Mouse (Mus musculus) heart, postnatal 4 days (tissue): Measurements from ENCODE around the gene Spryd3. TPM values are rescaled to one million over a fixed set of nuclear protein-coding genes. Genes with fewer than 3 reads are reported as not detected.

ENCODE experiments used
- DNase-seq: peaks from one replicate; pipeline ENCODE4 v3.0.0; 2021
- total RNA-seq, 2 experiments: library from RNA; stranded (reverse); gene quantifications; 2 replicates each; pipeline ENCODE4 v1.2.3; 2021

Spryd3 gene
- total RNA-seq, 2 experiments from 2014 or later, result 19.9 to 22.6 TPM

DNA sequence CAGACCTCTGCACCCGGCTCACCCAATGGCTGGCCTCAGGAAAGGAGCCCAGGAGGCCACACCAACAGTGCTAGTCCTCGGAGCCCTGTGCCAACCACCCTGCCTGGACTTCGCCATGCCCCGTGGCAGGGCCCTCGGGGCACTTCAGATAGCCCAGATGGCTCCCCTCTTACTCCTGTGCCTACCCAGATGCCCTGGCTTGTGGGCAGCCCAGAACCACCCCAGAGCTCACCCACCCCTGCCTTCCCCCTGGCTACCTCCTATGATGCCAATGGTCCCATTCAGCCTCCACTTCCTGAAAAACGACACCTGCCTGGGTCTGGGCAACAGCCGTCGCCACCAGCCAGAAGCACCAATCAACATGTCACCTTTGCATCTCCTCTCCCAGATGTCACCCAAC lies 23.2 kb downstream of the Spryd3 start:
- peak; percentile 19 for DNase-seq

DNA sequence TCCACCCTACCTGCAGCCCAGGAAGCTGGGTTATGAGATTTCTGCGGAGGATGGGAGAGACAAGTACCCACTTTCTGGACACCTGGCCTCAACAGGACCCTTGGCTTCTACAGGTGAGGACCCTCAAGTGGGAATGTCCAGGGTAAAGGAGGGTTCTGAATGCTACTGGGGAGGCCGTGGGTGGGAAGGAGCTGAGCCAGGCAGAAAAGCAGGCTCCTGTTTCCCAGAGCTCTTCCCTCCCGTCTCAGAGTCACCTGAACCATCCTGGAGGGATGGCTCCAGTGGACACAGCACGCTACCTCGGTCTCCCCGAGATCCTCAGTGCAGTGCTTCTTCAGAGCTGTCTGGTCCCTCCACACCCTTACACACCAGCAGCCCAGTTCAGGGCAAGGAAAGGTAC lies 23.9 kb downstream of the Spryd3 start:
- no peak for DNase-seq

DNA sequence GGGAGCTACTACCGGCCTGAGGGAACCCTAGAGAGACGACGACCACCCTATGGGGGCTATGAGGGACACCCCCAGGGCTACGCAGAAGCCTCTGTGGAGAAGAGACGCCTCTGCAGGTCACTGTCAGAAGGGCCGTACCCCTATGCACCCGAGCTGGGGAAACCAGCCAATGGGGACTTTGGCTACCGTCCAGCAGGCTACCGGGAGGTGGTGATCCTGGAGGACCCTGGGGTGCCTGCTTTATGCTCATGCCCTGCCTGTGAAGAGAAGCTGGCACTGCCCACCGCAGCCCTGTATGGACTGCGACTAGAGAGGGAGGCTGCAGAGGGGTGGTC lies 24.6 kb downstream of the Spryd3 start:
- peak; percentile 39 for DNase-seq

DNA sequence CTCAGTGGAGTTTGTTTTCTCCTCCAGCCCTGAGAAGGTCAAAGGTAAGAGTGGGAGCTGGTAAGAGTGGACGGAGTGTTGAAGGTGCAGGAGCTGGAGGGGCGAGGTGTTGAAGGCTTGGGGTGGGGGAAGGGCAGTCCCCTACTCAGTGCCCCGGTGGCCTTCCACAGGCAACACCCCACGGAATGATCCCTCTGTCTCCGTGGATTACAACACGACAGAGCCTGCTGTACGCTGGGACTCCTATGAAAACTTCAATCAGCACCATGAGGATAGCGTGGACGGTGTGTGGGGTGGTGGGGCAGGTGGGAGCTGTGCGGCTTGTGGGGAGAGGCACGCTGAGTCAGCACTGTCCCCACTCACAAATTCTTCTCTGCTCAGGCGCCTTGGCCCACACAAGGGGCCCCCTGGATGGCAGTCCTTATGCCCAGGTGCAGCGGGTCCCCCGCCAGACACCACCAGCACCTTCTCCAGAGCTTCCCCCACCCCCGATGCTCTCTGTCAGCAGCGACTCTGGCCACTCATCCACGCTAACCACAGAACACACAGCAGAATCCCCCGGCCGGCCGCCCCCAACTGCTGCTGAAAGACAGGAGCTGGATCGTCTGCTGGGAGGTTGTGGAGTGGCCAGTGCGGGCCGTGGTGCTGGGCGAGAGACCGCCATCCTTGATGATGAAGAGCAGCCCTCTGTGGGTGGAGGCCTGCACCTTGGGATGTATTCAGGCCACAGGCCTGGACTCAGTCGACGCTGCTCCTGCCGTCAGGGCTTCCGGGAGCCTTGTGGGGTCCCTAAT lies 25.1 kb downstream of the Spryd3 start:
- peak; percentile 17 for DNase-seq

DNA sequence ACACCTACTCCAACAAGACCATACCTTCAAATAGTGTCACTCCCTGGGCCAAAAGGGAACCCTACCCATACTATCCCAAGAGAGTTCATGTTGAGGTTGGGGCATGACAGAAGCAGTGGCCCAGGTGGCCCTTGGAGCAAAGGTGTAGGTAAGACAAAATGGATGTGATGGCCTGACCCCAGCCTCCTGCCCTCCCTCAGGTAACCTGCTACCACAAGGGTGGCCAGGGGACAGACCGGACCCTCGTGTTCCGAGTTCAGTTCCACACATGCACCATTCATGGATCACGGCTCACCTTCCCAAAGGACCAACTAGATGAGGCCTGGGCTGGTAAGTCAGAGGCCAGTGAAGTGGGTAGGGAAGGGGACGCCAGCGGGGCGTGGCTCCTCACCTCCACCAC lies 25.8 kb downstream of the Spryd3 start:
- no peak for DNase-seq

DNA sequence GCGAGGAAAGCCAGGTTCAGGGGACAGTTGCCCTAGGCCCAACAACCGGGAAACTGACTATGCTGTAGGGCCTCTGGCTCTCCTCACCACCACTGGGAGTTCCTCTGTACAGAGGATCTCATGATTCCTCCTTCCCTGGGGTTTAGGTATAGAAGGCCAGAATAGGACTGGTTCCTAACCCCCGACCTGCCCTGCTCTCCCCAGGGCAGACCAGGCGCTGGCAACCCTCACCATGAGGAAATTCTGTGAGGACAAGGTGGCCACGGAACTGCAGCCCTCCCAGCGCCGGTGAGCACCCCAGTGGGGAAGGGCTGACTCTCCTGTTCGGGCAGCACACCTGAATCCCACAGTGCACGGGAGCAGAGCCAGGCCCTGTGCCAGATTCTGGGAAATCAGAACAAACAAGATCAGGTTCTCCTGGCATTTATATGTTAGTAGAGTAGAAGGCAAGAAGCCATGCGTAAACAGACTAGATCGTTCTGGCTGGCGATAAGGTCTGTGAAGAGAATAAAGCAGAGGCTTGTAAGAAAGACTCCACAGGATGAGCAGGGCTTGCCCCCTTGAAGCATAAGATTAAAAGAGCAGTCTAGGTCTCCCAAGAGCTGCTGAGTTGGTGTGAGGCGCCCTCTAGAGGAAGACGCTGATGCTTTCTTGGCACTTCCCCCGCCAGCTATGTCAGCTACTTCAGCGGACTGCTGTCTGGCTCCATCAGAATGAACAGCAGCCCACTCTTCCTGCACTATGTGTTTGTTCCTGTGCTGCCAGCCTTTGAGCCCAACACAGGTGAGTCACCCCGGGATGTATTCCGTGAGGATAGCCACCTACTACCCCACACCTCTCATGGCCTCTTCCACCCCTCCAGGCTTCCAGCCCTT lies 27.1 kb downstream of the Spryd3 start:
- peak; percentile 90 for DNase-seq

GRCm38 (mm10) chr15:102107689-102108573 lies 28.1 kb downstream of the Spryd3 start:
- peak; percentile 80 for DNase-seq

- DNase-seq, result peak; percentile 15
These were observed 29.1 kb downstream of the Spryd3 start for GRCm38 (mm10) chr15:102106754-102107456.

- DNase-seq, result peak; percentile 55
These were observed 30.0 kb downstream of the Spryd3 start for GRCm38 (mm10) chr15:102105764-102106730.

DNA sequence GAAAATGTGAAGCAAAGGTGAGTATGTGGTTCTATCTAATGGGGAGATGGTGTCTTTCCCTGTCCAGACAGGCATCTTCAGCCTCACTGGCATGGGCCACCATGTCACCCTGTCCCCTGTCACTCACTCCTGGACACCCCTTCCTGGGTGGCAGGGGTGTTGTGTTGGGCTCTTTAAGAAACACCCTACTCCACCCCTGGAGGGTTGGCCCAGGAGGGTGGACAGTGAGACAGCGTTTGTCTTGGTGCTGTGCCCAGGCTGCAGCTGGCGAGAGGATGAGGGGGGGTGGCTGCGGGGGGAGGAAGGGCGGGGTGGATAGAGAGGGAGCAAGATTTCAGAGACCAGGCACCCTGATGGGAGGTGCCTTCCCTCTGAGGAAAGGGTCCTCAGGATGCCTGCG lies 30.7 kb downstream of the Spryd3 start:
- peak; percentile 85 for DNase-seq

GRCm38 (mm10) chr15:102103947-102104555 lies 32.0 kb downstream of the Spryd3 start:
- peak; percentile 84 for DNase-seq

DNA sequence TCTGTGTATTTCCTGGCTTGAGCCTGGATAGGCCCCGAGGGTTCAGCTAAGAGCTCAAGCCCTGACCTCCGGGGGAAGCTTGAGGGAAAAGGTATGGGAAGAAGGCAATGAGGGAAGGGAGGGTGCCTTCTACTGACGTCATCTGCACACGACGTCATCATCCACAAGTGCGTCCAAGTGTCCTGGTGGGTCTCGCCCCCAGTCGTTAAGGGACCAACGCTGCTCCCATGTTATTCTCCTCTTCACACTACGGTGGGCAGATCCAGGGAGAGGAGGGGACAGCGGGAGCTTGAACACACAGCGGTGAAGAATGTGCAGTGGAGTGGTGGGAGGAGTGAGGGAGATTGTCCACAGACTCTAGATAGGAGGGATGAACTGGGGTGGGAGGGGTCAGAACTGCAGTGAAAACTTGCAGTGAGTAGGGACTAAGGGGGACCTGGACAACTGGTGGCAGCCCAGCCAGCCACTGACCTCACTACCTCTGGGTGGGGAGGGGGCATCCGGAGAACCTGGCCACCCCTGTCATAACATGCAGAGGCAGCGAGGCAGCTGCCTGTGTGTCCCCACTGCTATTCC lies 32.6 kb downstream of the Spryd3 start:
- peak; percentile 75 for DNase-seq

GRCm38 (mm10) chr15:102102548-102103121 lies 33.4 kb downstream of the Spryd3 start:
- peak; percentile 82 for DNase-seq

DNA sequence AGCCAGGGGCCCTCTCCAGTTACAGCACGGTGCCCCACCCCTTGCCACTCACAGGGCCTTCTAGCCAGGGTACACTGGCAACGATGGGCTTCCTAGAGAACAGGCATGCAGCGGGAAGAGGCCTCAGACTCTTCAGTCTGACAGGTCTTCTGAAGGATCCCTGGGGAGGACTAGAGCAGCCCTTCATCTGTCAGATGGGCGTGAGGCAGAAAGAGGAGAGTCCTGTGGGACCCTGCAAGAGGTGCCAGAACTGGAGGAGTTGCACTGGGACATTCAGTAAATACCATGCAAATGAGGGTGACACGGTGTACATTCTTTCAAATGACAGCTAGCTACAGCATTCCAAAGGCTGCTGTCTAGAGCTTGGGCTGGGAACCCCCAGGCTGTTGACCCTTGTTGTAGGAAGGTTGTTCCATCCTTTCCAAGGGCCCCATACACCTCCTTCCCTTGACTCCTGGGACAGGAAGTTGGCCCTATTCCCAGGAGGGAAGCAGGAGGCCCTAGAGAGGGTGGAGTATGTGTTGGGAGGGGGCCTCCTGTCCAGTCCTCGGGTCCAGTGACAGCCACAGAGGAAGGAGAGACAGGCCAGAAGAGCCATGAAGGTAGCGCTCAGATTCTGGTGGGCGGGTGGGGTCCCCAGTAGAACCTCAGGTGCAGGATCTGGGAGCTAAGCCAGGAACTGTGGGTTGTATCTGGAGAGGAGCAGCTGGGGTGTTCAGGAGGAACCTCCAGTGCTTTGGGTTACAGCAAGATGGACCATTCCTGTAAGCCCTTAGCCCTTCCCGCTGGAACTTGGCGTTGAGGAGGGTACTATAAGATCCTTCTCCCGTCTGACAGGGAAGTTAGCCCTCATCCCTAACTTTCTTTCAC lies 34.1 kb downstream of the Spryd3 start:
- DNase-seq, result peak; percentile 81

DNA sequence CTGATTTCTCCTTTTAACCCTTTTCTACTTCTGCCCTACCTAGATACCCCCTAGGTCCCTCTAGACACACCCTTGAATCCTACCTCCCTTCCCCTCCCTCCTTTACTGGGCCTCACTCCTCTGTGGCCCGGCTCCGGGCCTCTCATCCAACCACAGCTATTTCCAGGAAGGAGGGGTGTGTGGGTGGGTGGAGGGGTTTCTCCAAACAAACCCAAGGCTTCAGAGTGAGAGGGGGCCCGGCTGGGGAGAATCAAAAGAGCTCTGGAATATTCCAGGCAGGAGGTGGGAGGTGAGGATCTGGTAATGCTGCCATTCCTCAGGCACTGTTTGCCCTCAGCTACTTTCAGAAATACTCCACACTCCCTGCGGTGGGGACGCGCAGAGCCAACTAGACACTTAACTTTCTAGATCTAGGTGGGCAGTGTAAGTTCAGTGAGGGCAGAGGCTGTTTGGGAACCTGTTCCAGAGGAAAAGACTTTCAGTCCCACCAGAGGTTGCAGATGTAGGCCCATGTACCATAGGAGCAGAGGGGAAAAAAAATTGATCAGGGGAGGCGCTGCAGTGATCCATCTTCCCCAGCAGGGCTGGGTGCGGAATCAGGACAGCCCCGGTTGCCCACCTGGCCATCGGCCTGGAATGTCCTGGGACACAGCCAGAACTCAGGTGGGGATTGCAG lies 34.9 kb downstream of the Spryd3 start:
- peak; percentile 58 for DNase-seq

GRCm38 (mm10) chr15:102100161-102100981 lies 35.7 kb downstream of the Spryd3 start, which contains the start of gene Tns2:
TSS of gene Tns2 (plus strand) at chr15:102100413.
- DNase-seq, result peak; percentile 86

- DNase-seq, result no peak
These were observed 36.3 kb downstream of the Spryd3 start for GRCm38 (mm10) chr15:102099771-102100160.
